Mouse (Mus musculus) hindbrain, embryonic 10.5 days (tissue): ENCODE results near the gene Itsn2. TPM values are rescaled to one million over a fixed set of nuclear protein-coding genes. Genes with fewer than 3 reads are reported as not detected.
"Not testable (repeated sequence)": the region's sequence is repeated elsewhere in the genome, so short reads cannot be mapped to it uniquely, and the experiment has no call there.

Experiments used
- DNase-seq: peaks from one replicate; pipeline ENCODE4 v3.0.0-alpha.2; 2017; ENCODE audit warnings: low spot score
- H3K27ac ChIP-seq: fragments of 300-500 bp; sonication (generic); 2 replicates; pipeline ENCODE4 v1.5.1; 2016; ENCODE audit warnings: mild to moderate bottlenecking, moderate library complexity
- H3K27me3 ChIP-seq: fragments of 300-500 bp; sonication (generic); 2 replicates; pipeline ENCODE4 v1.6.1; 2016; ENCODE audit warnings: mild to moderate bottlenecking; ENCODE audit not compliant: poor library complexity, insufficient read depth, severe bottlenecking
- H3K36me3 ChIP-seq: fragments of 300-500 bp; sonication (generic); 2 replicates; pipeline ENCODE4 v1.6.1; 2016; ENCODE audit warnings: mild to moderate bottlenecking, moderate library complexity
- H3K4me1 ChIP-seq: fragments of 300-500 bp; sonication (generic); replicated peaks from 2 replicates; pipeline ENCODE4 v1.6.1; 2016; ENCODE audit warnings: mild to moderate bottlenecking
- H3K4me3 ChIP-seq: fragments of 300-500 bp; sonication (generic); 2 replicates; pipeline ENCODE4 v1.5.1; 2016; ENCODE audit warnings: mild to moderate bottlenecking, moderate library complexity
- H3K9me3 ChIP-seq: fragments of 300-500 bp; sonication (generic); 2 replicates; pipeline ENCODE4 v1.6.1; 2016; ENCODE audit warnings: mild to moderate bottlenecking, moderate library complexity
- WGBS: fragments of 180-500 bp; shearing (Covaris S2); methylation state at CpG from one replicate; pipeline ENCODE4 v1.1.7; 2016; 5-methylcytosine and 5-hydroxymethylcytosine counted together
- polyA plus RNA-seq: library from polyadenylated mRNA; unstranded; fragments of >200 nt; fragmentation: Nextera tagmentation; extraction: Ambion mirVana; gene quantifications from 2 replicates; pipeline ENCODE4 v1.2.1, GENCODE M21; 2016

Gene Itsn2
- polyA plus RNA-seq = 12.9 and 17.1 TPM in 2 replicates

GRCm38 (mm10) chr12:4592541-4593165 lies at the start of gene Itsn2, which contains the start of gene Gm3625:
Gene Itsn2 (plus strand): TSS chr12:4592638.
Gene Gm3625 (minus strand): TSS chr12:4592927.
- DNase-seq = peak; percentile 76
- Histone ChIP-seq H3K27ac (peak within 1 kb of the TSS; percentile 91), H3K36me3 (no peaks in the 10 kb centered on the region), H3K9me3 (no peaks in the 10 kb centered on the region), H3K27me3 (peaks cover 18% of the 10 kb centered on the region; the same call in 1 of the 2 replicates), H3K4me1 (peaks cover 12% of the 10 kb centered on the region), H3K4me3 (peak within 1 kb of the TSS; percentile 85)
- WGBS = under 1% methylated on average over 49 of the region's 49 CpGs

GRCm38 (mm10) chr12:4544400-4544919 lies 48.0 kb upstream of the Itsn2 start:
- Histone ChIP-seq H3K27me3 (no peaks in the 10 kb centered on the region), H3K9me3 (no peaks in the 10 kb centered on the region), H3K4me3 (no peak overlapping the region), H3K4me1 (0 out of 2 replicates have a peak, but pooled peaks cover 2% of the 10 kb centered on the region), H3K36me3 (no peaks in the 10 kb centered on the region), H3K27ac (no peak overlapping the region)
- DNase-seq = no peak
- WGBS = 92% methylated on average over 5 of the region's 5 CpGs

GRCm38 (mm10) chr12:4545425-4545824 lies 47.0 kb upstream of the Itsn2 start:
- Histone ChIP-seq H3K27me3 (no peaks in the 10 kb centered on the region), H3K27ac (no peak overlapping the region), H3K4me1 (0 out of 2 replicates have a peak, but pooled peaks cover 2% of the 10 kb centered on the region), H3K36me3 (no peaks in the 10 kb centered on the region), H3K9me3 (no peaks in the 10 kb centered on the region), H3K4me3 (no peak overlapping the region)
- no peak for DNase-seq

- 70% methylated on average over 5 of the region's 5 CpGs for WGBS
- Histone ChIP-seq H3K4me1 (0 out of 2 replicates have a peak, but pooled peaks cover 2% of the 10 kb centered on the region), H3K36me3 (no peaks in the 10 kb centered on the region), H3K27me3 (no peaks in the 10 kb centered on the region), H3K27ac (no peak overlapping the region), H3K9me3 (no peaks in the 10 kb centered on the region), H3K4me3 (no peak overlapping the region)
- DNase-seq = no peak
Measured at GRCm38 (mm10) chr12:4546491-4546890, 45.9 kb upstream of the Itsn2 start.

GRCm38 (mm10) chr12:4547557-4547956 lies 44.9 kb upstream of the Itsn2 start:
- WGBS = 70% methylated on average over 14 of the region's 14 CpGs
- H3K36me3 ChIP-seq = no peaks in the 10 kb centered on the region
- H3K27ac ChIP-seq = no peak overlapping the region
- no peak overlapping the region for H3K4me3 ChIP-seq
- 0 out of 2 replicates have a peak, but pooled peaks cover 2% of the 10 kb centered on the region for H3K4me1 ChIP-seq
- H3K9me3 ChIP-seq = no peaks in the 10 kb centered on the region
- no peaks in the 10 kb centered on the region for H3K27me3 ChIP-seq
- no peak for DNase-seq

- peak overlapping the region; percentile 24; the same call in 1 of the 2 replicates for H3K4me3 ChIP-seq
- no peak overlapping the region for H3K27ac ChIP-seq
- no peaks in the 10 kb centered on the region for H3K9me3 ChIP-seq
- DNase-seq = peak; percentile 78
- H3K4me1 ChIP-seq = 0 out of 2 replicates have a peak, but pooled peaks cover 2% of the 10 kb centered on the region
- H3K36me3 ChIP-seq = no peaks in the 10 kb centered on the region
- no peaks in the 10 kb centered on the region for H3K27me3 ChIP-seq
- 30% methylated on average over 18 of the region's 18 CpGs for WGBS
Measured at GRCm38 (mm10) chr12:4548053-4549013, 44.1 kb upstream of the Itsn2 start.

GRCm38 (mm10) chr12:4553704-4554103 lies 38.7 kb upstream of the Itsn2 start:
- H3K36me3 ChIP-seq, H3K4me1 ChIP-seq, H3K4me3 ChIP-seq, DNase-seq, H3K27me3 ChIP-seq, H3K27ac ChIP-seq, H3K9me3 ChIP-seq: not testable (repeated sequence)
- WGBS = 90% methylated on average over 3 of the region's 3 CpGs

- DNase-seq = no peak
- Histone ChIP-seq H3K9me3 (no peaks in the 10 kb centered on the region), H3K27me3 (no peaks in the 10 kb centered on the region), H3K4me1 (no peaks in the 10 kb centered on the region), H3K27ac (no peak overlapping the region), H3K36me3 (no peaks in the 10 kb centered on the region), H3K4me3 (no peak overlapping the region)
- 77% methylated on average over 5 of the region's 6 CpGs for WGBS
Measured at GRCm38 (mm10) chr12:4555451-4555850, 37.0 kb upstream of the Itsn2 start.

- H3K36me3 ChIP-seq = no peaks in the 10 kb centered on the region
- H3K4me3 ChIP-seq = no peak overlapping the region
- H3K4me1 ChIP-seq = no peaks in the 10 kb centered on the region
- no peak for DNase-seq
- WGBS = 88% methylated on average over 9 of the region's 9 CpGs
- 0 out of 2 replicates have a peak, but pooled peaks cover 3% of the 10 kb centered on the region for H3K9me3 ChIP-seq
- H3K27me3 ChIP-seq = no peaks in the 10 kb centered on the region
- H3K27ac ChIP-seq = no peak overlapping the region
Measured at GRCm38 (mm10) chr12:4556891-4557290, 35.5 kb upstream of the Itsn2 start.

GRCm38 (mm10) chr12:4557436-4557835 lies 35.0 kb upstream of the Itsn2 start:
- no peak overlapping the region for H3K27ac ChIP-seq
- H3K4me3 ChIP-seq = no peak overlapping the region
- H3K36me3 ChIP-seq = no peaks in the 10 kb centered on the region
- H3K4me1 ChIP-seq = no peaks in the 10 kb centered on the region
- DNase-seq = no peak
- WGBS = 74% methylated on average over 3 of the region's 3 CpGs
- 0 out of 2 replicates have a peak, but pooled peaks cover 3% of the 10 kb centered on the region for H3K9me3 ChIP-seq
- no peaks in the 10 kb centered on the region for H3K27me3 ChIP-seq

- H3K27ac ChIP-seq = no peak overlapping the region
- 84% methylated on average over 3 of the region's 3 CpGs for WGBS
Measured at GRCm38 (mm10) chr12:4558013-4558412, 34.4 kb upstream of the Itsn2 start.

GRCm38 (mm10) chr12:4558475-4559279 lies 33.8 kb upstream of the Itsn2 start:
- Histone ChIP-seq H3K4me3 (no peak overlapping the region), H3K27ac (no peak overlapping the region), H3K9me3 (0 out of 2 replicates have a peak, but pooled peaks cover 3% of the 10 kb centered on the region), H3K36me3 (no peaks in the 10 kb centered on the region), H3K27me3 (no peaks in the 10 kb centered on the region), H3K4me1 (no peaks in the 10 kb centered on the region)
- 82% methylated on average over 9 of the region's 9 CpGs for WGBS
- no peak for DNase-seq

More at GRCm38 (mm10) chr12:4558013-4558412, 34.4 kb upstream of the Itsn2 start:
- Histone ChIP-seq H3K9me3 (0 out of 2 replicates have a peak, but pooled peaks cover 3% of the 10 kb centered on the region), H3K36me3 (no peaks in the 10 kb centered on the region), H3K27me3 (no peaks in the 10 kb centered on the region), H3K4me1 (no peaks in the 10 kb centered on the region), H3K4me3 (no peak overlapping the region)
- no peak for DNase-seq
